Mouse (Mus musculus): Measurements from ENCODE around the gene Brd3.

The Brd3 gene

DNA sequence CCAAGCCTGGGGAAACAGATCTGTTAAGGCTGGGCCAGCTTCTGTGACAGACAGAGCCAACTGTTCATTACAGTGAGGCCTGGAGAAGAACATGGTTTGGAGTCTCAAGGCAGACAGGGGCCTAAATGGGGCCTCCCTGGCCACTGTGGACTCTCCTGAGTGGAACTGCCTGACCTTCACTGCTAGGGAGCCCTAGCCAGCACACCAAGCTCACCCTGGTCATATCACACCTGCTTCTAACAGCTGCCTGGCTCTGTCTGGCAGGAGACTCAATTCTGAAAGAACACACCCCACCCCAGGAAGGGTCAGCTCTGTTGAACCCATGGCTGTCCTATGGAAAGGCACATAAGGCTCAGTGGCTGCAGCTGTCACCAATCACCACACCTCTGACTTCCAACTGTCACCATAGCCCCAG, 36.3 kb downstream of the Brd3 start:
- no peak for DNase-seq (ENCODE audit: low read depth, low spot score)

DNA sequence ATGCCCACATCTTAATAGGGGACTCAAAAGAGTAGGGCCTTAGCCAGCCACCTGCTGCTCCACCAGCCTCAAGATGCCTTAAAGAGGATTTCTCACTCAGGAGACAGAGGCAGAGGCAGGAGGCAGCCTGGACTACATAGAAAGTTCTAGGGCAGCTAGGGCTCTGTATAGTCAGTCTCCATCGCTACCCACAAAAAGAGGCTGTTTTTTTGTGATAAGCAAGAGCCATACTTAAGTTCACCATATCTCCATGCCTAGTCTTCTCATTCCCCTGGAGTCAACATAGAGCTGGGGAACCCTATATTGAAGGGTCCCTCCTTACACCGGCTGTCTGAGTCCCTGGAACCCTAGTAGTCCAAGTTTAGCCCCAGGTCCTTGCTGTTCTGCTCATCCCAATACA, 36.9 kb downstream of the Brd3 start:
- DNase-seq (ENCODE audit: low read depth, low spot score): no peak

DNA sequence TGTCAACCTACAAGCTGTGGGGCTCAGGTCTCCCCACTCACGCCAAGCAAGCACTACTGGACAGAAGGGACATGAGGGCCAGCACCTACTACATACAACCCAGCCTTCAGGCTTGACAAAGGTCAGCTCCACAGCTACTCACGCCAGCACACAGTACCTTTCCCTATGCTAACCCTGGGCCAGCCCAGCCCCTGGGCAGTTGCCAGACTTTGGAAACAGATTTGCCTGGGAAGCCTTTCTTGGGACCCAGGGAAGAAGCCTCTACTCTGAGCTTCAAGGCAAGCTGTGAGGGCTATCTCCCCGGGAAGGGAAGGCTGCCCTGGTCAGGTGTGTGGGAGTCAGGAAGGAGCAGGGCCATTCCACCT, 37.5 kb downstream of the Brd3 start:
- no peak for DNase-seq (ENCODE audit: low read depth, low spot score)

DNA sequence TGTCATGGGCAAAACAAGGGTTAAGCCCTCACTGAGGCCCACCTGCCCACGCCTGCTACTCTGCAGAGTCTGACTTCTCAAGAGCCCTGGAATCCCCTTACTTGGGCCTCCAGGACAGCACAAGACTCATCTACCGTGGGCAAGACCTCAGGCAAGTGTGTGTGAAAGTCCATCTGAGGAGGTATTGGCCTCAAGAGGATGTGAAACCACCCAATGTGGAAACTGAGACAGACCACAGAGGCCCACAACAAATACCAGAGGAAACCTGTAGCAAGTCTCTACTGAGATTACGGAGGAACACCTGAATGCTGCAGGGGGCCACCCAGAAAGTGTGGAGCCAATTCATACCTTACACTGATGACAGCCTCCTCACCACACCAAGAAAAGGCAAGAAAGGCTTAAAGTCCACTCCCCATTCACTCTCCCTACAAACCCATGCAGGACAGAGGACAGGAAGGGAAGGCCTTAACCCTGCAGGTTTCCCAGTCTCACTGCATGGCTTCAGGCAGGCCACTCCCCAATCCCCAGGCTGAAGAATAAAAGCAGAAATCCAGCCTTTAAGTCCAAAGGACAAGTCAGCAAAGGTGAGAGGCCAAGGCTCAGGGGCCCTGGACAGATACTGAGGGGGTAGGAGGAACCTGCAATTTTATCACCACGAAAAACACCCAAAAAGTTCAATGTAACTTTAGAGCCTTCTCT, 38.0 kb downstream of the Brd3 start:
- DNase-seq (ENCODE audit: low read depth, low spot score): no peak

DNA sequence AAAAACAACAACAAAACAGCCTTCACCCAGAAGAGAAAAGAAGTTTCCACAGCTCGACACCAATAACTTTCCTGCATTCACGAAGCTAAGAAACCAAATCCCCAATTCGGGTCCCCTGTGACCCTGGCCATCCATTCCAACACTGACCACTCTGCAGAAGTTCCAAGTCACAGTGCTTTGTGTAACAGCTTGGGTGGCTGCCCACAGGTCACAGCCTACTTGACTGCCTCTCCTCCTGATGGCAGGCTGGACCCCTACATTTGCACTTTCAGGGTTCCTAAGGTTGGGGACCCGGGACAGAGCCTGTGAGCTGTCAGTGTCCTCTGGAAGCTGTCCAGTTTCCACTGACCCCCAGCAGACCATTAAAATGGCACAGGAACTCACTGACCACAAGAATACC, 44.6 kb downstream of the Brd3 start:
- DNase-seq (ENCODE audit: low read depth, low spot score): no peak

DNA sequence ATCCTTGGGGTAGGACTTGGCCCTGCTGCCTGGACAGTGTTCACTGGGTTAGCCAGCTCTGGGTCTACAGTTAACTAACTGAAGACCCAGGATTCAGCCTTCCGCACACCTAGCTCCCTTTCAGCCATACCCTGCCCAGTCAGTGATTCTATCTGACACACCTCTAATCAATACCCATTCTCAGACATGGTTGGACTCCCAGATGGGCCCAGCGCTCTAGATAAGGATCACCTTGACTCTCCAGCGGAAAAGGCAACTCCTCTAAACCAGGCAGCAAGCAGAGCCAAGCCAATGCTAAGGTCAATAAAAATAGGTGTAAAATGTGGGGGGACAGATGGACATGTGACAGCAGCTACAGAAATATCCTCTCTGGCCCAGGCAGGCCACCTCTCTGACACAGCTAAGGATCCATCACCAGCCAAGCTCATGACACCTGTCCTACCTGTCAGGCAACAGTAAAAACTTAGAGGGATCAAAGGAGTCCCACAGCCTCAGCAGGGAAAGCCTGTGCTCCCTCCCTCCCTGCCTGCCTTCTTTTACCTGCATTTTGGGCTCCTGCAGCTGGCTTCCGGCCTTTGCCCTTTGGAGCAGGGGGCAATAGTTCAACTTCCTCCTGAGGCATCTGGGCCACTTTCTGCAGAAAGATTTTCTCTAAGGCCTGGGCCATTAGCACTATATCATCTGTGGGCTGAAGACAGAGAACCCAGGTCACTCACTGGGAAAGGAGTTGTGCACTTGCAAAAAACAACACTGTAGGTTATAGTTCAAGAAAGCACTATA, 45.4 kb downstream of the Brd3 start:
- DNase-seq (ENCODE audit: low read depth, low spot score): no peak

DNA sequence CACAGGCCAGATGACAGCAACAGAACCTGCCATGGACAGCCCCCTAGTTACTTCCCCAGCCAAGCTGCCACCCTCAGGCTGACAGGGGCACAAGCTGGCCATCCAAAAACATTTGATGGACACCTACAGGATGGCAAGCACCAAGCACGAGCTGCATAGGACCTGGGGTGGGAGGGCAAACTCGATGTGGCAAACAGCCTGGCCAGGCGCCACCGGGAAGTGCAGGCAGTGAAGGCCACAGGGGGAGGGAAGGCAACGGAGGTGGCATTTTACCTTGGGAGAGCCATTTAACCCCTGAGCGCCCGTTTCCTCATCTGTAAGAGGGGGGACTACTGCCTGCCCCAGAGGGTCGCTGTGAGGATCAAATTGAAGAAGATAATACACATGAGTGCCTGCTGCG, 46.8 kb downstream of the Brd3 start:
- DNase-seq (ENCODE audit: low read depth, low spot score): no peak

DNA sequence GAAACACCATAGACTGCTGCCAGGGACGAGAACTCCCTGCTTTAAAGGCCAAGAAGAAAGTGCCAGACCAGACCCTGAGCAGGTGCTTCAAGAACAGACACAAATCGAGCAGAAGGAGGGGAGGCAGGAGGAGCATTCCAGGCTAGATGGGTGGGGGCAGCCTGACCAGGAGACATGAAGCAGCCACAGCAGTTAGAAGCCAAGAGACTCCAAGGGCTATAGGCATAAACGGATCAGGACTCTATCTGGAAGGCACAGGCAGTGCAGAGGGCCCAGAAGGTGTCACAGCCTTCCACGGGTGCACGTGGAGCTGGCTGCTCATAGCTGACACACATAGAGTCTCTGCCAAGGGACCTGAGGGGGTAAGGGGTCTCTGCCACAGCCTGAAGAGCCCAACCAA, 47.3 kb downstream of the Brd3 start:
- DNase-seq (ENCODE audit: low read depth, low spot score): no peak

DNA sequence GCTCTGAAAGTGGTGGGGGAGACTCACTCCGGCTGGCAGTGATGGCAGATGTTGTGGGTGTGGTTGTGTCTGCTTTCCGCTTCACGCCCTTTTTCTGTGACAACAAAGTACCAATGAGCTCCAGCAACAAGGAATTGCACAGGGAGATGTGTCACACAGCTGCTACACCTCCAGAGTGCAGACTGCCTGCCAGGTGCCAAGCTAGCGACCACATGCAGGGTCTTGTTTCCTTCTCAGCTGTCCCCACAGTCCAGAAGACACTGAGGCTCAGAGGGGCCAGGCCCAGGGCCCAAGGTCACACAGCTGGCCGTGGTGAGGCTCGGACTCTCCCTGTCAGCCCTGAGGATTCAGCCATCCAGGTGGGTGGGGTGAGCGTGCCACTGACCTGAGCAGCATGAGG, 47.7 kb downstream of the Brd3 start:
- DNase-seq (ENCODE audit: low read depth, low spot score): no peak

DNA sequence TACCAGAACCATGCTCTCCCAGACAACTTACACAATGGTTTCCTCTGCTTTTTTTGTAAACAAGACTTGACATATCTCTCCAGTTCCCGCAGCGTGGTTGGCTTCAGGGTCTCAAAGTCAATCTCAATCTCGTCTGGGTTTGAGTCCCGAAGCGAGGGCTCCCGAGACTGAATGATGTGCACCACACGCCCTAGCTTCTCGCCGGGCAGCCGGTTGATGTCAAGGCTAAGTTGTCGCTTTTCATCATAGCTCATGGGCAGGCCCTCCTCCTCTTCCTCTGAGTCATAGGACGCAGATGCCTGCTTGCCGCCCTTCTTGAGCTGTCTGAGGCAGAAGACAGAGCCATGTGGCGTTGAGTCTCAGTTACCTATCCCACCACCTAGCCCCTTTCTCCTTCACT, 57.2 kb downstream of the Brd3 start:
- DNase-seq (ENCODE audit: low read depth, low spot score): no peak

DNA sequence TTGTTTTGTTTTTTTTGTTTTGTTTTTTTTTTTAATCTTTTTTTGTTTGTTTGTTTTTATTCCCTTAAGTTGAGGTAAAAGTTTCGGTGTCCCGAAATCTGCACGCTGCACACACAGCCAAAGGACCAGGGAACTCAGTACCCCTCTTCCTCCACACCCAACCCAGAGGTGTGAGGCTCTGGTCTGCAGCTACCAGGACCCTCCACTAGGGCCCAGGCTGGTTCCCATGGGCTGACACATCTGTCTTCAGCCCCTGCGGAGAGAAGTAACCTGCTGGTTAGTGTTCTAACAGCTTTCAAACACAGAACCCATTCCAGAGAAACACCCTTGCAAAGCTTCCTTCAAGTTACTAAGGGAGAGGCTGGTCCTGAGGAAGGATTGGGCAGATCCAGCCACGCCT, 59.7 kb downstream of the Brd3 start:
- no peak for DNase-seq (ENCODE audit: low read depth, low spot score)

DNA sequence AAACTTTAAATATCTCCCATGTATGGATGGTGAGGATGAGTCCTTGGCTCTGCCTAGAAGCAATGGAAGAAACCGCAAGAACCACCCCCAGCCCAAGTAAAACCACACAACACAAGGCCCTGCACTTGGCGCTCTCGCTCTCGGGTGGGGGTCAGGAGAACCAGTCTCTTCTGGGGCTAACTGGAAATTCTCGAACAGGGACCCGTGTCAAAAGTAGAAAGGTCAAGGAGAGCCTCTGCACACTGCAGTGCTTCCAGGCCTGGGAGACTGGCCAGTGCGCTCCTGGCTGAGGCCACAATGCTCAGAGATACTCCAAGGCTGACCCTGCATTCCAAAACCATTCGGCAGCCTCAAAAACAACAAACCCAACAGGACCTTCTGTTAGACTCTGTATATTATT, 60.6 kb downstream of the Brd3 start:
- DNase-seq (ENCODE audit: low read depth, low spot score): no peak

DNA sequence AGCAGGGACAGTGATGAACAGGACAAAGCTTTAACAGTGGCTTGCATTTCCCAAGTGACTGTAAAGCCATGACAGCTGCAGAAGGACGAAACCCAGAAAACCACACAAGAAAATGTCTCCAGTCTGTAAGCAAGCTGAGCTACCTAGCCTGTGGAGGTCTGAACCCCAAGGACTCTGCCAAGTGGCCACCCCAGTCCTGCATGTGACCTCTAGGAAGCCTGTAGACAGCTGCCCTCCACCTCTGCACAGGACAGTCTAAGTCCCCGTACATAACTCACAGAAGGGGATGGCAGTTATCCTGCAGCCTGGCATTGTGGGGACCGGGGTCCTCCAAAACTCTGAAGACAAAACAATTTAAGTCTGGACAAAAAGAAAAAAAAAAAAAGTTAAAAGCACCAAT, 61.6 kb downstream of the Brd3 start:
- DNase-seq (ENCODE audit: low read depth, low spot score): no peak

DNA sequence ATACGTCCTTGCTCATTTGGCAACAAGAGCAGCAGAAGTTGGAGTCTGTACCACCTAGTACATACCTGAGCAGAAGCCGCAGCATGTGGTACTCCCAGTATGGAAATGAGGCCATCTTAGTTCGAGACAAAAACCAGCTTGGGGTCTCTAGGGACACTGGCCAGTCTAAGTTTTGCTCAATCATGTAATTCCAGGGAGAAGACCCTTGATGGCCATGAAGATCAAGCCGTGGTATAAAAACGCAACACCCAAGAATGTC, 64.1 kb downstream of the Brd3 start:
- DNase-seq (ENCODE audit: low read depth, low spot score): no peak

DNA sequence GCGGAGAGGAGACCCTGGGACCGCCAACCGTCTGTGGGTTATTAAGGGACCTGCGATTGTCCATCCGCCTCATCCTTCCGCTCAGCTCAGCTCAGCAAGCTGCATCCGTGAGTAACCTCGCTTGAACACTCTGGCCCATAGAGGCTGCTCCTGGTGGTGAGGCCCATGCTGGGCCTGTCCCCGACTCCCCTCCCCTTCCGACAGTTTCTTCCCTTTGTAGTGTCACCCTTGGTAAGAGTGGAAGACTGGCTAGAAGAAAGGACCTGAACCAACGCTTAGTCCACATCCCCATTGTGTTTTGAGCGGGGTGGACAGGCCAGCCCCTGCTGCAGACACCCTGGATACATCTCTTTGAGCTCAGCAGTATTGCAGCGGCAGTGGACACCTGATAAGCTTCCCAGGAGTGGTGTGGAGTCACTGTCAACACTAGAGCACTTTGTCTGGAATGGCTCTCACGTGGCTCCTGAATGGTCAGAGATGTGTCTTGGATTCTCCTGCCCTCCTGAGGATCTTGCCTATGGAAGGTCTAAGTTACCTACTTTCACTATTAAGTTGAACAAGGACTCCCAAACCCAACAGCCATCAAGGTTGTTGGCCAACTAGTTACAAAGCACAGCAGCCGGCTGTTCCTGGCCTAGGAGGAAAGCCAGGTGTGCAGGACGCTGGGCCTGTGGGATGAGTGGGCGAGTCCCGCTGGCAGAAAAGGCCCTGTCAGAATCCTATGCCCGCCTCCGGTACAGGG, 64.6 kb downstream of the Brd3 start:
- DNase-seq (ENCODE audit: low read depth, low spot score): no peak

DNA sequence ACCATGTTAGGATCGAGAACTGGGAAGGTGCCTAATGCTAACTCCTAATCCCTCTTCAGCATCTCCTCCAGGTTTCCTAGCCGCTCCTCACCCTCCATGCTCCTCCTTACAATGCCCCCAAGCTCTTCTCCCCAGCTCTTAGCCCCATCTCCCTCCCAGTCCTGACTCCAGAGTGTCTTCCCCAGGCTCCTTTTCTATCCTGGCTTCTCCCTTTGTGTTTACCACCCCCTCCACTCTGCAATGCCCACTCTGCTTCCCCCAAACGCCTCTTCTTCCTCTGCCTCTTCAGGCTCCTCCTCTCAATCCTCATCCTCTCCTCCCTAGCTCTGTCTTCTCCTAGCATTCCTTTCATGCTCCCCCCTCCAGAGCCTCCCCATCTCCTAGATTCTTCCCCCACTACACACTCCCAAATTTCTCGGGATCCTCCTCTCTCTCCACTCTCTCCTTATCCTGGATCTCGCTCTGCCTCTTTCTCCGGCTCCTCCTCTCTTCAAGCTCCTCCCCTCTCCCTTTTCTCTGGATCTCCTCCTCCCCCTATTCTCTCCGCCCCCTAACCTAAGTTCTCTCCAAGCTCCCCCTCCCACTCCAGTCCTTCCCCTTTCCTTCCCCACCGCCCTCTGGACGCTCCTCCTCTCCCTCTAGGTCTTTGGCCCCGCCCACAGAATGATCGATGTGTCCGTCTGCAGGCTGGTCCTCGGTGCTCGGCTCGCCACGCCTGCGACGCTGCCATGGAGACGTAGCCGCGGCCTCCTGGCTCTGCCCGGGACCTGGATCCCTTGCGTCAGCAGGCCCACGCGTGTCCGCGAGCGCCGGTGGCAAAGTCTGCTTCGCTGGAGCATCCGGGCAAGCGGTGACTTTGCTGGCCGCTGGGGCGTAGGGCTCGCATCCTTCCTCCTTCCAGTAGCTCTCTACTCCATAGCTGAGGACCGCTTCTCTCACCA, 65.4 kb downstream of the Brd3 start, which contains the start of gene Brd3os:
TSS of gene Brd3os (plus strand) at position 558 of the 941 bp plus-strand sequence.
- DNase-seq (ENCODE audit: low read depth, low spot score): peak; percentile 91

DNA sequence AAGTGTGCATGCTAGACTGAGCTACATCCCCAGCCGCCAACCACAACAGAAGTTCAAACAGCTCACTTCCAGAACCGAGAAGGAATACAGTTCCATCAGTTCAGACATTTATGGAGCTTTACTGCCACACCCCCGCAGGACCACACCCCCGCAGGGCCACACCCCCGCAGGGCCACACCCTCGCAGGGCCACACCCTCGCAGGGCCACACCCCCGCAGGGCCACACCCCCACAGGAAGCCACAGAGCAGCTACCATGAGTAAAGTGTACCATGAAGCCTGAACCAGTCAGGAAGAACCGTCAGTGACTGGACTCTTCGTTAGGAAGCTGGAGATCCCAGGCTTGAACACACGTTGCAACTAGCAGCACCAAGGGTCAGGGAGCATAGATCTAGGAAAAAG, 69.2 kb downstream of the Brd3 start:
- DNase-seq (ENCODE audit: low read depth, low spot score): no peak

DNA sequence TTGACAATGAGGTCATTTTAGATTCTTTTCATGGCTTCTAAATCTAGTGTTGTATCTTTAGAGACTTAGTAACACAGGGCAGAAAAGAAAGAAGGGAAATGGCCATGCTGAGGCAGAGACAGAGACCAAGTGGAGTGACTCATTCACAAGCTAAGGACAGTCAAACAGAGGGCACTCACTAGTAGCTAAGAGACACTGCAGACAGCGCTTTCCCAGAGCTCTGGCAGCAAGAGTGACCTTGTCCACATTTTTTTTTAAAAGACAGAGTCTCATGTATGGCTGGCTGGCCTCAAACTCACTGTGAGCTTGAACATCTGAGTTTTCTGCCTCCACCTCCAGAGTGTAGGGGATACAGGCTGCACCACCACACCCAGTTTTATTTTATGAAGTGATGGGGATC, 69.6 kb downstream of the Brd3 start:
- DNase-seq (ENCODE audit: low read depth, low spot score): no peak

DNA sequence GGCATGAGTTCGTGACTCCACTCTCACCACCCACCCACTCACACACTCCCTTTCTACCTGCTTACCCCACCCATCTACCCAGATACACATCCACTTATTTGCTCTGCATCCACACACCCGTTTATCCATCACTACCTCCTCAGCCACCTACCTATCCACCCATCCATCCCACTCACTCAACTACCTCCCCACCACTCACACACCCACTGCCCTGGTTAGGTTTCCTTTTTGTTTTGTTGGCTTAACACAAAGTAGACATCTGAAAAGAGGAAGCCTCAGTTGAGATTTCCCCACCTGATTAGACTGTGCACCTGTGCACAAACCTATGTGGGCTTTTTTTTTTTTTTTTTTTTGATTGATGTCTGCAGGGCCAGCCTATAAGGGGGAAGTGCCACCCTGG, 74.9 kb downstream of the Brd3 start:
- no peak for DNase-seq (ENCODE audit: low read depth, low spot score)

DNA sequence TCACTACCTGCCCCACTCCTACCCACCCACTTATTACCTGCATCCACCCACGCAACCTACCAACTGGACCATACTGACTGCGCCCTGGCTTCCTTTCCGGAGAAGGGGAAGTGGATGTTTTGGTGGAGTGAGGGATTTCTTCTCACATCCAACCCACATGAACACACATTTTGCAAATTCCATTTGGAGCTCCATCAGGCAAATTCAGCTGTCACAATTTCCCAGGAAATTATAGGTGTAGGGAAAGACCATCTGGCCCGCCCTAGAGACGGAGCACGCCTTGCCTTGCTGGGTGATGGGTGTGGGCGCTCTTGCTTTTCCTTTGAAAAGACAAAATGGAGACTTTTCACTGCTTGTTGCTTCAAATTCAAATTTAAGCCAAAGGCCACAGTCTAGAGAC, 76.8 kb downstream of the Brd3 start:
- no peak for DNase-seq (ENCODE audit: low read depth, low spot score)

DNA sequence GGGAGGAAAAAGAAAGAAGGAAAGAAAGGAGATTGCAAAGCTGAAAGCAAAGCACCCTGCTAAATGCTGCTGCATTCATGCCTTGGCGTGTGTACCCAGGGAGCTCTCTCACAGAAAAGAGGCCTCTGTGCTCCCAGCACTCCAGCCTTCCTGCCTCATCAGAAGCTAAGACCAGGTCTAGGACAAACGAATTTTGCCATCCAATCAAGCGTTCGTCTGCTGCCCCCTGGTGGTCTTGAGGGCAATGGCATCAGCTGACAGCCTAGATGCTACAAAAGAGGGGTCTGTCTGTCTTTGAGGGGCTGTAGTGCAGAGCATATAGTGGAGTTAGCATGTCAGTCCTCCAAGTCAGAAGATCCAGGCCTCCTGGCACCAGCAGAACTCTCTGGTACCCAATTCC, 79.4 kb downstream of the Brd3 start:
- DNase-seq (ENCODE audit: low read depth, low spot score): peak; percentile 59
